Mouse (Mus musculus) limb, embryonic 14.5 days (tissue): ENCODE measurements around the gene Mef2c. TPM values are rescaled to one million over a fixed set of nuclear protein-coding genes. Genes with fewer than 3 reads are reported as not detected.

Source experiments
- ATAC-seq: fragments of 200-750 bp; cut with Nextera tagmentation; 2 replicates; pipeline ENCODE4 v1.8.0; 2017; ENCODE audit warnings: low read depth, moderate number of reproducible peaks, moderate TSS enrichment; ENCODE audit not compliant: low FRiP score
- DNase-seq: peaks from one replicate; pipeline ENCODE4 v3.0.0-alpha.2; 2015; ENCODE audit warnings: low spot score
- H3K27ac ChIP-seq: fragments of 300-500 bp; sonication (generic); replicated peaks from 2 replicates; pipeline ENCODE4 v1.5.1; 2014; ENCODE audit warnings: low read depth, mild to moderate bottlenecking, low read length, moderate library complexity, mixed read lengths
- H3K27me3 ChIP-seq: fragments of 300-500 bp; sonication (generic); 2 replicates; pipeline ENCODE4 v1.6.1; 2014; ENCODE audit warnings: low read length, mixed read lengths; ENCODE audit not compliant: control insufficient read depth, insufficient read depth
- H3K36me3 ChIP-seq: fragments of 300-500 bp; sonication (generic); 2 replicates; pipeline ENCODE4 v1.6.1; 2014; ENCODE audit warnings: mild to moderate bottlenecking, low read length, moderate library complexity, mixed read lengths; ENCODE audit not compliant: control insufficient read depth, insufficient read depth
- H3K4me1 ChIP-seq: fragments of 300-500 bp; sonication (generic); 2 replicates; pipeline ENCODE4 v1.6.1; 2014; ENCODE audit warnings: antibody characterized with exemption, low read length, mixed read lengths; ENCODE audit not compliant: control insufficient read depth, insufficient read depth
- H3K4me2 ChIP-seq: fragments of 300-500 bp; sonication (generic); replicated peaks from 2 replicates; pipeline ENCODE4 v1.6.1; 2014; ENCODE audit warnings: low read depth, mild to moderate bottlenecking, low read length, moderate library complexity; ENCODE audit not compliant: severe bottlenecking
- H3K4me3 ChIP-seq: fragments of 300-500 bp; sonication (generic); replicated peaks from 2 replicates; pipeline ENCODE4 v1.5.1; 2014; ENCODE audit warnings: low read length
- H3K9ac ChIP-seq: fragments of 300-500 bp; sonication (generic); 2 replicates; pipeline ENCODE4 v1.6.1; 2014; ENCODE audit warnings: mild to moderate bottlenecking, low read depth, low read length, moderate library complexity; ENCODE audit not compliant: severe bottlenecking
- H3K9me3 ChIP-seq: fragments of 300-500 bp; sonication (generic); 2 replicates; pipeline ENCODE4 v1.6.1; 2016; ENCODE audit warnings: low read length; ENCODE audit not compliant: control insufficient read depth
- POLR2A ChIP-seq: fragments of 200-500 bp; IDR thresholded peaks from 2 replicates; pipeline ENCODE4 v1.8.0; 2012; ENCODE audit warnings: inconsistent platforms, mild to moderate bottlenecking, moderate library complexity, borderline replicate concordance; ENCODE audit not compliant: insufficient read depth, insufficient read length; ENCODE audit errors: extremely low read depth
- WGBS: fragments of 180-500 bp; shearing (Covaris S2); extraction: QIAGEN DNeasy Blood & Tissue Kit; methylation state at CpG from one replicate; pipeline ENCODE4 v1.1.7; 2014; 5-methylcytosine and 5-hydroxymethylcytosine counted together
- polyA plus RNA-seq, 2 experiments: library from polyadenylated mRNA; depleted of rRNA in 1 of 2; stranded (reverse) in 1 of 2; unstranded in 1 of 2; fragments of >200 nt; fragmentation: Nextera tagmentation in 1 of 2; extraction: Ambion mirVana in 1 of 2; gene quantifications; 2 replicates each; pipeline versions ENCODE4 v1.2.1 to v1.2.3; 2012 to 2014

Mef2c gene
- polyA plus RNA-seq, 2 experiments, result 50.0 to 158 TPM

DNA sequence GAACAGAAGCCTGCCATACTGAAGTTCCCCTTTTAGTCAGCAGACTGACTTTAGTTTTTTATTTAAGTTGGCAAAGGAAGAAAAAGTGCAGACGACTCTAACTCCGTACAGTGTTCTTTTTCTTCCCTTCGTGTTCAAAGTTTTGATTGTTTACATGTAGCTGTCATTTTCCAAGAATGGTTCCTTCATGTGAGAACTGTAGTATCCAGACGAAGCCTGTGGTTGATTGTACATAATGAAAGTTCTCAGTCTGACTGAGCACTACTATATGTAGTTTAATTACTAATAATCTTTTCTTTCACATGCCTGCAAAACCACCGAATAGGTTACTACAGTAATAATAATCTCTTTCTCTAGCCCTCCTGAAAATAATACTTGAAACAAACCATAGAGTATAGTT lies 68.6 kb downstream of the Mef2c start:
- peak overlapping the region; percentile 50 for H3K27ac ChIP-seq
- no peaks in the 10 kb centered on the region; the same call in 1 of the 2 replicates for H3K36me3 ChIP-seq
- H3K27me3 ChIP-seq, result no peaks in the 10 kb centered on the region
- no peak for TF ChIP-seq POLR2A
- DNase-seq (no peak), ATAC-seq (no peak)
- no peaks in the 10 kb centered on the region for H3K9me3 ChIP-seq
- H3K4me3 ChIP-seq, result no peak overlapping the region
- H3K4me1 ChIP-seq, result peaks cover 17% of the 10 kb centered on the region
- WGBS, result 57% methylated on average over 5 of the region's 5 CpGs
- no peak overlapping the region for H3K4me2 ChIP-seq
- H3K9ac ChIP-seq, result no peak overlapping the region

DNA sequence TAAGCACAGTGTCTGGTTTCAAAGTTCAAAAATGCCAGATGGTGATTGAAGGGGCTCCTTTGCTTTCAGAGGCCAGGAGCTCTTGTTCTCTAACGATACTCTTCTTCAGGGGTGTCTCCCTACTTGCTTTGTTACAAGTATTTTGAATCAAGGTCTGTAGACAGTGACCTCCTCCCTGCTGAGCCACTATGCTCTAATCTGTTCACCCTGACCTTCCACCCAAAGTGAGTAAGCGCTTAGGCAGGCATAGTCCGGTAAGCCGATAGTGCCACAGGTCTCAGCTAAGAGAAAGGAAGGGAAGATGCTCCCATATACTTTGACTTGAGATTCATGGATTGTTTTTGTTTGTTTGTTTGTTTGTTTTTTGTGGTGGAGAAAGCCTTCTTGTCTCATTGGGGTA lies 69.5 kb downstream of the Mef2c start:
- Histone ChIP-seq H3K4me3 (no peak overlapping the region), H3K9ac (no peak overlapping the region), H3K27ac (no peak overlapping the region), H3K27me3 (no peaks in the 10 kb centered on the region), H3K4me2 (no peak overlapping the region), H3K4me1 (peaks cover 17% of the 10 kb centered on the region), H3K36me3 (no peaks in the 10 kb centered on the region; the same call in 1 of the 2 replicates), H3K9me3 (no peaks in the 10 kb centered on the region)
- WGBS, result 81% methylated on average over 4 of the region's 4 CpGs
- no peak for DNase-seq
- TF ChIP-seq POLR2A, result no peak
- ATAC-seq, result no peak

- Histone ChIP-seq H3K27me3 (no peaks in the 10 kb centered on the region), H3K9me3 (no peaks in the 10 kb centered on the region), H3K4me2 (no peak overlapping the region), H3K9ac (no peak overlapping the region), H3K36me3 (no peaks in the 10 kb centered on the region; the same call in 1 of the 2 replicates), H3K27ac (no peak overlapping the region), H3K4me3 (no peak overlapping the region), H3K4me1 (peaks cover 17% of the 10 kb centered on the region)
- WGBS, result 43% methylated on average over 8 of the region's 8 CpGs
- no peak for TF ChIP-seq POLR2A
- DNase-seq (no peak), ATAC-seq (no peak)
These were observed 70.2 kb downstream of the Mef2c start for GRCm38 (mm10) chr13:83573855-83574583.

GRCm38 (mm10) chr13:83574866-83575265 lies 71.0 kb downstream of the Mef2c start:
- DNase-seq (no peak), ATAC-seq (no peak)
- peaks cover 17% of the 10 kb centered on the region for H3K4me1 ChIP-seq
- H3K4me3 ChIP-seq, result no peak overlapping the region
- H3K9ac ChIP-seq, result no peak overlapping the region
- WGBS, result 56% methylated on average over 8 of the region's 8 CpGs
- H3K27ac ChIP-seq, result no peak overlapping the region
- TF ChIP-seq POLR2A, result no peak
- H3K9me3 ChIP-seq, result no peaks in the 10 kb centered on the region
- no peak overlapping the region for H3K4me2 ChIP-seq
- no peaks in the 10 kb centered on the region; the same call in 1 of the 2 replicates for H3K36me3 ChIP-seq
- no peaks in the 10 kb centered on the region for H3K27me3 ChIP-seq

GRCm38 (mm10) chr13:83579410-83579809 lies 75.6 kb downstream of the Mef2c start:
- Histone ChIP-seq H3K27me3 (no peaks in the 10 kb centered on the region), H3K4me1 (no peaks in the 10 kb centered on the region), H3K4me2 (no peak overlapping the region), H3K27ac (no peak overlapping the region), H3K9ac (no peak overlapping the region), H3K36me3 (no peaks in the 10 kb centered on the region; the same call in 1 of the 2 replicates), H3K4me3 (no peak overlapping the region), H3K9me3 (no peaks in the 10 kb centered on the region)
- 88% methylated on average over 3 of the region's 3 CpGs for WGBS
- TF ChIP-seq POLR2A, result no peak
- no peak for ATAC-seq
- DNase-seq, result no peak
